Mouse (Mus musculus) ES-E14 (cell line): ENCODE measurements around the gene Slc16a3. TPM values are rescaled to one million over a fixed set of nuclear protein-coding genes. Genes with fewer than 3 reads are reported as not detected.

Source experiments
- DNase-seq: peaks from one replicate; pipeline ENCODE4 v3.0.0-alpha.2; 2013; ENCODE audit warnings: low read depth, low spot score
- H3K27ac ChIP-seq: 2 replicates; pipeline ENCODE4 v1.5.1; 2012; ENCODE audit warnings: low read depth, mild to moderate bottlenecking, low read length, moderate library complexity, mixed read lengths; ENCODE audit not compliant: poor library complexity, insufficient read depth, severe bottlenecking
- H3K36me3 ChIP-seq: 2 replicates; pipeline ENCODE4 v1.6.1; 2012; ENCODE audit warnings: mild to moderate bottlenecking, low read length, moderate library complexity, mixed read lengths; ENCODE audit not compliant: control insufficient read depth, poor library complexity, insufficient read depth, severe bottlenecking
- H3K4me1 ChIP-seq, 2 experiments: fragments of 150-350 bp in 1 of 2; sonication (generic) in 1 of 2; 2 replicates each; pipeline ENCODE4 v1.6.1; 2012; ENCODE audit warnings: low read length in 2 of 2, mild to moderate bottlenecking in 1 of 2, mixed read lengths in 1 of 2; ENCODE audit not compliant: control insufficient read depth in 2 of 2, insufficient read depth in 2 of 2, poor library complexity in 1 of 2
- H3K4me3 ChIP-seq, 2 experiments: fragments of 150-350 bp in 1 of 2; sonication (generic) in 1 of 2; 2 replicates each; pipeline ENCODE4 v1.5.1; 2012; ENCODE audit warnings: low read length in 2 of 2, low read depth in 1 of 2, mild to moderate bottlenecking in 1 of 2, mixed read lengths in 1 of 2; ENCODE audit not compliant: insufficient read depth in 1 of 2, poor library complexity in 1 of 2, severe bottlenecking in 1 of 2
- H3K9ac ChIP-seq: 2 replicates; pipeline ENCODE4 v1.6.1; 2012; ENCODE audit warnings: low read depth, mild to moderate bottlenecking, low read length, mixed read lengths; ENCODE audit not compliant: poor library complexity, insufficient read depth, severe bottlenecking
- H3K9me3 ChIP-seq: fragments of 150-350 bp; sonication (generic); 2 replicates; pipeline ENCODE4 v1.6.1; 2012; ENCODE audit warnings: low read depth, mild to moderate bottlenecking, low read length; ENCODE audit not compliant: control insufficient read depth, insufficient read depth
- CHD2 ChIP-seq: IDR thresholded peaks from 2 replicates; pipeline ENCODE4 v1.6.1; 2014; ENCODE audit warnings: mild to moderate bottlenecking, low read depth, low read length, inconsistent platforms
- HCFC1 ChIP-seq: IDR thresholded peaks from 2 replicates; pipeline ENCODE4 v1.6.1; 2012; ENCODE audit warnings: low read length, inconsistent platforms, borderline replicate concordance; ENCODE audit not compliant: insufficient read depth
- MAFK ChIP-seq: IDR thresholded peaks from 2 replicates; pipeline ENCODE4 v1.6.1; 2014; ENCODE audit warnings: mild to moderate bottlenecking, low read depth, low read length, inconsistent platforms; ENCODE audit not compliant: insufficient read depth
- ZC3H11A ChIP-seq: IDR thresholded peaks from 2 replicates; pipeline ENCODE4 v1.6.1; 2012; ENCODE audit warnings: low read depth, mild to moderate bottlenecking, inconsistent platforms, low read length, borderline replicate concordance
- ZNF384 ChIP-seq: IDR thresholded peaks from 2 replicates; pipeline ENCODE4 v1.6.1; 2012; ENCODE audit warnings: low read depth, low read length, inconsistent platforms
- in situ Hi-C, 2 experiments: fragments of 600-800 bp; cut with MboI; formaldehyde crosslinking; loops; one replicate each; pipeline ENCODE4 v1.15.1; 2025; ENCODE audit warnings: low sequenced_read_pairs in 2 of 2, inconsistent platforms in 1 of 2; ENCODE audit not compliant: unreplicated experiment in 2 of 2
- total RNA-seq: library from RNA; depleted of rRNA; stranded (reverse); fragments of 300-350 nt; gene quantifications from 2 replicates; pipeline ENCODE4 v1.2.3, GENCODE M21; 2012

Gene Slc16a3
- total RNA-seq, 1 experiment, result 261 TPM

DNA sequence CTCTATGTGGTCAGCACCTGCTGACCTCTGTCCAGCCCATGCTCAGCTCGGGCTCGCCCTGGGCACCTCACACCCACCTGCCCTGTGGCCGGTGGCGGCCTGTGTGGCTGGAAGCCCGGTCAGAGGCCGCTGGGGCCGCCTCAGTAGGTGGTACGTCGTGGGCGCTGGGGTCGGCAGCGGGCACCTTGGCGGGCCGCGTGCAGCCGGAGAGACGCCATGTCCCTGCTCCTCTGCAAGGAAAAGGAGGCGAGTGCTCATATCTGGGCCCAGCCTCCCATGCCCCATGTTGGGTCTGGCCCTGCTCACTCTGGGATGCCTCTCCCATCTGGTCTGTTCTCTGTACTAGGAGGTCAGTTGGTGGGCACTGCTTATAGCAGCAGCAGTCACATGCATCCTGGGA lies 10.8 kb downstream of the Slc16a3 start:
- Histone ChIP-seq H3K9me3 (no peaks in the 10 kb centered on the region), H3K4me1 (peaks cover 1 to 23% of the 10 kb centered on the region in 2 experiments; a peak in 3 of 4 replicates), H3K4me3 (no peak overlapping the region), H3K36me3 (peaks cover 65% of the 10 kb centered on the region), H3K27ac (no peak overlapping the region), H3K9ac (no peak overlapping the region)
- TF ChIP-seq ZC3H11A (no peak), ZNF384 (no peak), MAFK (no peak), HCFC1 (no peak), CHD2 (no peak)
- in situ Hi-C loops, result no loop called here
- no peak for DNase-seq

DNA sequence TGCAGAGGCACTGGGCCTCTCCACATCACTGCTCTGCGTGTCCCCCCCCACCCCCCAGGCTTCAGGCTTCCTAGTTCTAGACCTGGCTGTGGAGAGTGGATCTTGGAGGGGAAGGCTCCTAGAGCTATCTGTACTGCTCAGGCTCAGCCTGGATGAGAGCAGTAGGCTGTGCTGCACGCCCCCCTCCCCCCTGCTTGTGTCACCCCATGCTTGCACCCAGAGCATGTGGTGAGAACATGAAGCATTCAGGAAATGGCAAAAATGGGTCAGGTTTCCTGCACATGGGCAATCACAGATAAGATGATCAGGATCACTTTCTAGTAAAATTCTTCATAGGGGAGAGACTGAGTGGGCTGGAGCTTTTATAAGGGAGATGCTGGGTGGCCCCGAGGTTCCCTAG lies 11.3 kb downstream of the Slc16a3 start:
- Histone ChIP-seq H3K9me3 (no peaks in the 10 kb centered on the region), H3K36me3 (peaks cover 65% of the 10 kb centered on the region), H3K9ac (no peak overlapping the region), H3K27ac (no peak overlapping the region), H3K4me1 (peaks cover 1 to 26% of the 10 kb centered on the region in 2 experiments), H3K4me3 (no peak overlapping the region)
- TF ChIP-seq HCFC1, result no peak
- TF ChIP-seq ZC3H11A, result no peak
- no peak for TF ChIP-seq ZNF384
- TF ChIP-seq CHD2, result no peak
- no peak for TF ChIP-seq MAFK
- DNase-seq, result no peak
- in situ Hi-C loops, result no loop called here

DNA sequence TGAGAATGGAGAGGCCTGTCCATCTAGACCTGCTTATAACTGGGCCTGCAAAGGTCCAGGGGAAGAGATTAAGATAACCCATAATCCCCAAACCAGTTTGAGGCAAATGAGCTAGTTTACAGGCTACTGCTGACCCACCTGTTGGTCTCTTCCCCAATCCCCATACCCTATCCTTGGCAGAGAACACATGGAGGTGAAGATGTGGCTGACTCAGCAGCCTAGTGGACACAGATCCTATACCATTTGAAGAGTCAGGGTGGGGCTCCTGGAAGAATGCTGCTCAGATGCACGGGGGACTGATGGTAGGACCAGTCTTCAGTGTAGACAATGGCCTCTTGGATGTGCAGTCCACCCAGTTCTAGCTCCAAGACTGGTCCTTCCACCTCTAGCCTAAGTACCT lies 12.0 kb downstream of the Slc16a3 start:
- no peaks in the 10 kb centered on the region for H3K9me3 ChIP-seq
- no peak overlapping the region for H3K4me3 ChIP-seq
- no peak overlapping the region for H3K9ac ChIP-seq
- H3K4me1 ChIP-seq, result peaks cover 6 to 28% of the 10 kb centered on the region in 2 experiments
- DNase-seq, result no peak
- TF ChIP-seq CHD2, result no peak
- no peak for TF ChIP-seq HCFC1
- TF ChIP-seq ZC3H11A, result no peak
- no peak for TF ChIP-seq ZNF384
- no peak for TF ChIP-seq MAFK
- in situ Hi-C loops, result no loop called here
- H3K27ac ChIP-seq, result no peak overlapping the region
- H3K36me3 ChIP-seq, result peaks cover 67% of the 10 kb centered on the region

DNA sequence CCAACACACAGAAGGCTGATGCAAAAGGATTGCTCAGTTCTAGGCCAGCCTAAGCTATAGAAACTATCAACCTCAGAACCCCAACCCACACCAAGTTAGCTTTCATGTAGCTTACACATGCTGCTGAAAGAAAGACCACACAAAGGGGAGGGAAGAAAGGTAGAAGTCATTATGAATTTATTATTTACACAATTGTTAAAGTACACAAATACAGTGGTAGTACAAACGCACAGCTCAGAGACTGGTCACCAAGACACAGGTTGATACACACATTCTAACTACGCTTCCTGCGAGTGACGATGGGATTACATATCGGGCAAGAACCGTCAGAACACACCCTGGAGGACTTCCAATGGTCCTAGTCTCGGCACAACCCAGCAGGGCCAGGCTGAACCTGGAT lies 13.3 kb downstream of the Slc16a3 start:
- peaks cover 58% of the 10 kb centered on the region for H3K36me3 ChIP-seq
- DNase-seq, result no peak
- H3K9ac ChIP-seq, result no peak overlapping the region
- peaks cover 12 to 28% of the 10 kb centered on the region in 2 experiments for H3K4me1 ChIP-seq
- no peak overlapping the region for H3K27ac ChIP-seq
- no peak overlapping the region for H3K4me3 ChIP-seq
- in situ Hi-C loops, result no loop called here
- TF ChIP-seq ZNF384 (no peak), CHD2 (no peak), ZC3H11A (no peak), MAFK (no peak), HCFC1 (no peak)
- no peaks in the 10 kb centered on the region for H3K9me3 ChIP-seq
